Mouse (Mus musculus): ENCODE measurements around the gene Rilpl1. TPM values are rescaled to one million over a fixed set of nuclear protein-coding genes. Genes with fewer than 3 reads are reported as not detected.
"Not testable (repeated sequence)": the region's sequence is repeated elsewhere in the genome, so short reads cannot be mapped to it uniquely, and the experiment has no call there.

Gene Rilpl1
- polyA plus RNA-seq, 1 experiment from 2014 or later = 30.0 TPM

- DNase-seq (ENCODE audit: low spot score) (no peak), ATAC-seq (ENCODE audit: insufficient number of reproducible peaks, low FRiP score, low TSS enrichment, low read depth) (no peak)
- Histone ChIP-seq H3K27me3 (ENCODE audit: control insufficient read depth, insufficient read depth, low read length) (no peaks in the 10 kb centered on the region), H3K9ac (ENCODE audit: low read length) (no peak overlapping the region), H3K27ac (replicated peaks; ENCODE audit: low read depth, low read length) (no peak overlapping the region), H3K36me3 (ENCODE audit: control insufficient read depth, insufficient read depth, low read length) (peaks cover 6% of the 10 kb centered on the region; the same call in 1 of the 2 replicates), H3K4me1 (ENCODE audit: control insufficient read depth, insufficient read depth, low read length) (no peaks in the 10 kb centered on the region), H3K9me3 (ENCODE audit: control insufficient read depth, low read length) (no peaks in the 10 kb centered on the region), H3K4me2 (ENCODE audit: low read depth, severe bottlenecking) (no peak overlapping the region), H3K4me3 (ENCODE audit: low read depth, low read length) (no peak overlapping the region)
- WGBS = 92% methylated on average over 7 of the region's 7 CpGs
Measured at GRCm38 (mm10) chr5:124468365-124468764, 62.8 kb downstream of the Rilpl1 start.

- DNase-seq (ENCODE audit: low spot score) (no peak), ATAC-seq (ENCODE audit: insufficient number of reproducible peaks, low FRiP score, low TSS enrichment, low read depth) (no peak)
- Histone ChIP-seq H3K9me3 (ENCODE audit: control insufficient read depth, low read length) (no peaks in the 10 kb centered on the region), H3K4me1 (ENCODE audit: control insufficient read depth, insufficient read depth, low read length) (no peaks in the 10 kb centered on the region), H3K4me3 (ENCODE audit: low read depth, low read length) (no peak overlapping the region), H3K27me3 (ENCODE audit: control insufficient read depth, insufficient read depth, low read length) (no peaks in the 10 kb centered on the region), H3K4me2 (ENCODE audit: low read depth, severe bottlenecking) (no peak overlapping the region), H3K9ac (ENCODE audit: low read length) (no peak overlapping the region), H3K36me3 (ENCODE audit: control insufficient read depth, insufficient read depth, low read length) (peaks cover 10% of the 10 kb centered on the region; the same call in 1 of the 2 replicates), H3K27ac (replicated peaks; ENCODE audit: low read depth, low read length) (no peak overlapping the region)
- WGBS = 94% methylated on average over 1 of the region's 1 CpGs
Measured at GRCm38 (mm10) chr5:124467766-124468165, 63.4 kb downstream of the Rilpl1 start.

- H3K27ac ChIP-seq (replicated peaks; ENCODE audit: low read depth, low read length) = no peak overlapping the region
- H3K4me1 ChIP-seq (ENCODE audit: control insufficient read depth, insufficient read depth, low read length) = no peaks in the 10 kb centered on the region
- H3K4me2 ChIP-seq (ENCODE audit: low read depth, severe bottlenecking) = no peak overlapping the region
- ATAC-seq (ENCODE audit: insufficient number of reproducible peaks, low FRiP score, low TSS enrichment, low read depth) (no peak), DNase-seq (ENCODE audit: low spot score) (no peak)
- peaks cover 21% of the 10 kb centered on the region for H3K36me3 ChIP-seq (ENCODE audit: control insufficient read depth, insufficient read depth, low read length)
- H3K4me3 ChIP-seq (ENCODE audit: low read depth, low read length) = no peak overlapping the region
- no peaks in the 10 kb centered on the region for H3K27me3 ChIP-seq (ENCODE audit: control insufficient read depth, insufficient read depth, low read length)
- H3K9me3 ChIP-seq (ENCODE audit: control insufficient read depth, low read length) = no peaks in the 10 kb centered on the region
- H3K9ac ChIP-seq (ENCODE audit: low read length) = no peak overlapping the region
Measured at GRCm38 (mm10) chr5:124464905-124465304, 66.3 kb downstream of the Rilpl1 start.

GRCm38 (mm10) chr5:124463462-124463861 is 67.7 kb downstream of the Rilpl1 start:
- H3K27me3 ChIP-seq (ENCODE audit: control insufficient read depth, insufficient read depth, low read length) = no peaks in the 10 kb centered on the region
- 87% methylated on average over 5 of the region's 5 CpGs for WGBS
- H3K4me2 ChIP-seq (ENCODE audit: low read depth, severe bottlenecking) = no peak overlapping the region
- DNase-seq (ENCODE audit: low spot score) (no peak), ATAC-seq (ENCODE audit: insufficient number of reproducible peaks, low FRiP score, low TSS enrichment, low read depth) (no peak)
- no peak overlapping the region for H3K27ac ChIP-seq (replicated peaks; ENCODE audit: low read depth, low read length)
- peaks cover 27% of the 10 kb centered on the region for H3K36me3 ChIP-seq (ENCODE audit: control insufficient read depth, insufficient read depth, low read length)
- H3K9me3 ChIP-seq (ENCODE audit: control insufficient read depth, low read length) = no peaks in the 10 kb centered on the region
- H3K9ac ChIP-seq (ENCODE audit: low read length) = no peak overlapping the region
- H3K4me1 ChIP-seq (ENCODE audit: control insufficient read depth, insufficient read depth, low read length) = no peaks in the 10 kb centered on the region
- H3K4me3 ChIP-seq (ENCODE audit: low read depth, low read length) = no peak overlapping the region

- Histone ChIP-seq H3K9ac (ENCODE audit: low read length) (no peak overlapping the region), H3K27ac (replicated peaks; ENCODE audit: low read depth, low read length) (no peak overlapping the region), H3K4me1 (ENCODE audit: control insufficient read depth, insufficient read depth, low read length) (no peaks in the 10 kb centered on the region), H3K9me3 (ENCODE audit: control insufficient read depth, low read length) (no peaks in the 10 kb centered on the region), H3K36me3 (ENCODE audit: control insufficient read depth, insufficient read depth, low read length) (peaks cover 34% of the 10 kb centered on the region), H3K4me2 (ENCODE audit: low read depth, severe bottlenecking) (no peak overlapping the region), H3K4me3 (ENCODE audit: low read depth, low read length) (no peak overlapping the region), H3K27me3 (ENCODE audit: control insufficient read depth, insufficient read depth, low read length) (no peaks in the 10 kb centered on the region)
- DNase-seq (ENCODE audit: low spot score) (no peak), ATAC-seq (ENCODE audit: insufficient number of reproducible peaks, low FRiP score, low TSS enrichment, low read depth) (no peak)
- WGBS = 86% methylated on average over 8 of the region's 8 CpGs
Measured at GRCm38 (mm10) chr5:124462297-124463025, 68.7 kb downstream of the Rilpl1 start.

- peaks cover 38% of the 10 kb centered on the region for H3K36me3 ChIP-seq (ENCODE audit: control insufficient read depth, insufficient read depth, low read length)
- not testable (repeated sequence) for H3K4me3 ChIP-seq (ENCODE audit: low read depth, low read length); H3K4me2 ChIP-seq (ENCODE audit: low read depth, severe bottlenecking); ATAC-seq (ENCODE audit: insufficient number of reproducible peaks, low FRiP score, low TSS enrichment, low read depth); H3K9me3 ChIP-seq (ENCODE audit: control insufficient read depth, low read length); H3K27ac ChIP-seq (replicated peaks; ENCODE audit: low read depth, low read length); H3K27me3 ChIP-seq (ENCODE audit: control insufficient read depth, insufficient read depth, low read length); H3K9ac ChIP-seq (ENCODE audit: low read length); H3K4me1 ChIP-seq (ENCODE audit: control insufficient read depth, insufficient read depth, low read length); DNase-seq (ENCODE audit: low spot score)
- 93% methylated on average over 14 of the region's 14 CpGs for WGBS
Measured at GRCm38 (mm10) chr5:124460922-124461321, 70.3 kb downstream of the Rilpl1 start.

GRCm38 (mm10) chr5:124456762-124457161 is 74.4 kb downstream of the Rilpl1 start:
- DNase-seq (ENCODE audit: low spot score) = no peak
- Histone ChIP-seq H3K4me2 (ENCODE audit: low read depth, severe bottlenecking) (no peak overlapping the region), H3K4me3 (ENCODE audit: low read depth, low read length) (no peak overlapping the region), H3K36me3 (ENCODE audit: control insufficient read depth, insufficient read depth, low read length) (peaks cover 48% of the 10 kb centered on the region), H3K27me3 (ENCODE audit: control insufficient read depth, insufficient read depth, low read length) (no peaks in the 10 kb centered on the region), H3K27ac (replicated peaks; ENCODE audit: low read depth, low read length) (no peak overlapping the region), H3K9ac (ENCODE audit: low read length) (no peak overlapping the region), H3K9me3 (ENCODE audit: control insufficient read depth, low read length) (no peaks in the 10 kb centered on the region), H3K4me1 (ENCODE audit: control insufficient read depth, insufficient read depth, low read length) (no peaks in the 10 kb centered on the region)
- ATAC-seq (ENCODE audit: insufficient number of reproducible peaks, low FRiP score, low TSS enrichment, low read depth) = no peak
- WGBS = 94% methylated on average over 6 of the region's 6 CpGs

- ATAC-seq (ENCODE audit: insufficient number of reproducible peaks, low FRiP score, low TSS enrichment, low read depth) (no peak), DNase-seq (ENCODE audit: low spot score) (no peak)
- Histone ChIP-seq H3K27me3 (ENCODE audit: control insufficient read depth, insufficient read depth, low read length) (no peaks in the 10 kb centered on the region), H3K27ac (replicated peaks; ENCODE audit: low read depth, low read length) (no peak overlapping the region), H3K36me3 (ENCODE audit: control insufficient read depth, insufficient read depth, low read length) (peaks cover 58% of the 10 kb centered on the region), H3K4me2 (ENCODE audit: low read depth, severe bottlenecking) (no peak overlapping the region), H3K4me3 (ENCODE audit: low read depth, low read length) (no peak overlapping the region), H3K4me1 (ENCODE audit: control insufficient read depth, insufficient read depth, low read length) (no peaks in the 10 kb centered on the region), H3K9me3 (ENCODE audit: control insufficient read depth, low read length) (no peaks in the 10 kb centered on the region), H3K9ac (ENCODE audit: low read length) (no peak overlapping the region)
- WGBS = 75% methylated on average over 1 of the region's 1 CpGs
Measured at GRCm38 (mm10) chr5:124454082-124454419, 77.1 kb downstream of the Rilpl1 start.
